ENCODE assay signal across 8 mouse cellular contexts in the genomic region with DNA sequence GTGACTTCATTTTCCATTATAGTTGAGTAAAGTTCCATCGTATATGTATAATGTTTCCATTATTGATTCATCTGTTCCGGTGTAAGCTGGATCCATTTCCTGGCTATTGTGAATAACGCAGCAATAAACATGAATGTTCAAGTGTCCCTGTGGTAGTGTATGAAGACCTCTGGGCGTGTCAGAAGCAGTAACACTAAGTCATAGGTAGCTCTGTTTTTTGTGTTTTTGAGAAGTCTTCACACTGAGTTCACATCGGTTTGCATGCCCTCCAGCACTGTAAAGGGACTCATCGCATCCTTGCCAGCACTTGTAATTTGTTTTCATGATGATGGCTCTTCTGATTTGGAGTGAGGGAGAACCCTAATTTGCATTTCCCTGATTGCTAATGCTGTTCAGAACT. TPM values are rescaled to one million over a fixed set of nuclear protein-coding genes. Genes with fewer than 3 reads are reported as not detected.
DNase-seq lines count a peak whose midpoint lies in the region; ATAC-seq and TF ChIP-seq lines count a peak whose summit lies in the region.

A gene (minus strand): TSS at position 144 of the 400 bp plus-strand sequence.

- peak within 1 kb of the TSS; percentile 52 for H3K4me3 ChIP-seq in cortical plate, adult 2 months (ENCODE audit: insufficient read depth, low read length)
- H3K4me3 ChIP-seq in intestine, embryonic 16.5 days (ENCODE audit: low read length): peak within 1 kb of the TSS; percentile 56
- peak within 1 kb of the TSS; percentile 68 for H3K4me3 ChIP-seq in midbrain, embryonic 13.5 days (replicated peaks)

- H3K27me3 ChIP-seq in intestine, embryonic 16.5 days (replicated peaks; ENCODE audit: control insufficient read depth, insufficient read depth, low read length): no peaks in the 10 kb centered on the region
- H3K27me3 ChIP-seq in midbrain, embryonic 13.5 days: peaks cover 15% of the 10 kb centered on the region

- 85% methylated on average over 6 of the region's 6 CpGs for WGBS in intestine, embryonic 16.5 days
- 88% methylated on average over 6 of the region's 6 CpGs for WGBS in midbrain, embryonic 13.5 days

- H3K9ac ChIP-seq in intestine, embryonic 16.5 days (ENCODE audit: low read depth, low read length): peak within 1 kb of the TSS; percentile 75
- peak within 1 kb of the TSS; percentile 68 for H3K9ac ChIP-seq in midbrain, embryonic 13.5 days (replicated peaks)

- peak within 1 kb of the TSS; percentile 88 for H3K27ac ChIP-seq in cortical plate, adult 2 months (ENCODE audit: insufficient read depth, low read length)
- peak within 1 kb of the TSS; percentile 94 for H3K27ac ChIP-seq in intestine, embryonic 16.5 days (ENCODE audit: low read length)
- H3K27ac ChIP-seq in midbrain, embryonic 13.5 days: peak within 1 kb of the TSS; percentile 91

- TF ChIP-seq POLR2A in cortical plate, adult 2 months (IDR thresholded peaks at IDR 0.05; ENCODE audit: extremely low read depth, insufficient read depth, low read length): no peak

- DNase-seq in layer of hippocampus, adult 18-20 months (ENCODE audit: low spot score in 2 of 2): no peak
- no peak for DNase-seq in layer of hippocampus, adult 9-11 months
- DNase-seq in frontal cortex, postnatal 25 days (ENCODE audit: low spot score in 2 of 2): no peak
- no peak for DNase-seq in adrenal gland, postnatal 25 days
- no peak for DNase-seq in ovary, adult 18-20 months (ENCODE audit: low spot score)

- H3K9me3 ChIP-seq in intestine, embryonic 16.5 days (ENCODE audit: control insufficient read depth, low read length): no peaks in the 10 kb centered on the region
- no peaks in the 10 kb centered on the region for H3K9me3 ChIP-seq in midbrain, embryonic 13.5 days

- H3K4me1 ChIP-seq in cortical plate, adult 2 months (ENCODE audit: control insufficient read depth, insufficient read depth, low read length): no peaks in the 10 kb centered on the region
- 0 out of 2 replicates have a peak, but pooled peaks cover 5% of the 10 kb centered on the region for H3K4me1 ChIP-seq in intestine, embryonic 16.5 days (ENCODE audit: control insufficient read depth, insufficient read depth, low read length)
- peaks cover 12% of the 10 kb centered on the region for H3K4me1 ChIP-seq in midbrain, embryonic 13.5 days (replicated peaks)

- H3K4me2 ChIP-seq in intestine, embryonic 16.5 days (ENCODE audit: low read depth, low read length): peak within 1 kb of the TSS; percentile 54
- H3K4me2 ChIP-seq in midbrain, embryonic 13.5 days (replicated peaks): peak within 1 kb of the TSS; percentile 67

- TF ChIP-seq CTCF in cortical plate, adult 2 months (IDR thresholded peaks at IDR 0.05; ENCODE audit: extremely low read depth, insufficient read depth, low read length): no peak

- no peaks in the 10 kb centered on the region for H3K36me3 ChIP-seq in intestine, embryonic 16.5 days (ENCODE audit: control insufficient read depth, insufficient read depth, low read length)
- no peaks in the 10 kb centered on the region for H3K36me3 ChIP-seq in midbrain, embryonic 13.5 days

- no peak for ATAC-seq in intestine, embryonic 16.5 days
- ATAC-seq in midbrain, embryonic 13.5 days: no peak

RNA-seq across cellular contexts. Expression of the gene that starts here (rescaled TPM):
- 10 to 100 TPM; 22.1 to 22.5 TPM for total RNA-seq in layer of hippocampus, adult 18-20 months (2021)
- polyA plus RNA-seq in cortical plate, adult 2 months (2012; rRNA removed): 13.2 and 14.0 TPM in 2 replicates
- polyA plus RNA-seq in intestine, embryonic 16.5 days (2015; fragmentation: Nextera tagmentation; extraction: Ambion mirVana): 4.0 TPM in 2 replicates
- polyA plus RNA-seq in midbrain, embryonic 13.5 days (2015; fragmentation: Nextera tagmentation; extraction: Ambion mirVana): 24.5 and 24.8 TPM in 2 replicates
- 6.0 and 6.6 TPM in 2 replicates for total RNA-seq in adrenal gland, postnatal 25 days (2021)
